Mouse (Mus musculus) forebrain, embryonic 14.5 days (tissue): ENCODE measurements around the gene Med1. TPM values are rescaled to one million over a fixed set of nuclear protein-coding genes. Genes with fewer than 3 reads are reported as not detected.

ENCODE experiments used
- ATAC-seq: fragments of 200-750 bp; cut with Nextera tagmentation; 2 replicates; pipeline ENCODE4 v1.8.0; 2017; ENCODE audit warnings: mild to moderate bottlenecking, moderate library complexity
- DNase-seq: peaks from one replicate; pipeline ENCODE4 v3.0.0-alpha.2; 2015; ENCODE audit warnings: low spot score
- H3K27ac ChIP-seq: fragments of 300-500 bp; sonication (generic); 2 replicates; pipeline ENCODE4 v1.5.1; 2014; ENCODE audit warnings: low read depth, mild to moderate bottlenecking, control low read depth, low read length, moderate library complexity
- H3K27me3 ChIP-seq: fragments of 300-500 bp; sonication (generic); replicated peaks from 2 replicates; pipeline ENCODE4 v1.6.1; 2014; ENCODE audit warnings: low read length, control low read depth, mixed read lengths; ENCODE audit not compliant: control insufficient read depth, insufficient read depth
- H3K36me3 ChIP-seq: fragments of 300-500 bp; sonication (generic); 2 replicates; pipeline ENCODE4 v1.6.1; 2014; ENCODE audit warnings: low read length, control low read depth; ENCODE audit not compliant: control insufficient read depth, insufficient read depth
- H3K4me1 ChIP-seq: fragments of 300-500 bp; sonication (generic); 2 replicates; pipeline ENCODE4 v1.6.1; 2014; ENCODE audit warnings: antibody characterized with exemption, low read length, control low read depth; ENCODE audit not compliant: control insufficient read depth, insufficient read depth
- H3K4me2 ChIP-seq: fragments of 300-500 bp; sonication (generic); 2 replicates; pipeline ENCODE4 v1.6.1; 2014; ENCODE audit warnings: mild to moderate bottlenecking, control low read depth, low read length
- H3K4me3 ChIP-seq: fragments of 300-500 bp; sonication (generic); 2 replicates; pipeline ENCODE4 v1.5.1; 2014; ENCODE audit warnings: low read depth, low read length, control low read depth
- H3K9ac ChIP-seq: fragments of 300-500 bp; sonication (generic); 2 replicates; pipeline ENCODE4 v1.6.1; 2014; ENCODE audit warnings: mild to moderate bottlenecking, low read length, control low read depth, moderate library complexity
- H3K9me3 ChIP-seq: fragments of 300-500 bp; sonication (generic); replicated peaks from 2 replicates; pipeline ENCODE4 v1.6.1; 2016; ENCODE audit warnings: low read length, control low read depth, mixed read lengths; ENCODE audit not compliant: control insufficient read depth
- WGBS: fragments of 180-500 bp; shearing (Covaris S2); extraction: QIAGEN DNeasy Blood & Tissue Kit; methylation state at CpG from one replicate; pipeline ENCODE4 v1.1.7; 2014; 5-methylcytosine and 5-hydroxymethylcytosine counted together
- microRNA-seq: library from miRNA; unstranded; fragments of <30 nt; microRNA quantifications from one replicate; pipeline ENCODE4, GENCODE M21; 2016
- polyA plus RNA-seq: library from polyadenylated mRNA; unstranded; fragments of >200 nt; fragmentation: Nextera tagmentation; extraction: Ambion mirVana; gene quantifications from 2 replicates; pipeline ENCODE4 v1.2.1, GENCODE M21; 2014

Med1 gene
- polyA plus RNA-seq, 1 experiment from 2014 or later = 54.5 TPM

DNA sequence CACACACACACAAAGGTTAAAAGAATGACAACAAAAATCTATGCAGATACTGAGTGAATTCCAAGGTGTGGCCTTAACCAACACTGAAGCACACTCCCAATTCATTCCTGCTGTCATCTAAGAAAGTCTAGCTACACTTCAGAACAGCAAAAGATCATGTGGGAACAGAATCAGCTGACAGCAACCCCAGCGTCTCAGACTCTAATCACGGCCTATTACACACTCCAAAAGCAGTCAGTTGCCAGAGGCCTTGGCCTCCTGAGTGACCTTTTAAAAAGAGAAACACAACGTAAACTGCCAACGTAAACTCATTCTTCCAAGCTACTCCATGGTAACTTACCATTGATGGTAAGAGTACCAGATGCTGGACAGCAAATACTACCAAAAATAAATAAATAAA is 58.1 kb downstream of the Med1 start:
- no peak for ATAC-seq
- WGBS = 82% methylated on average over 4 of the region's 4 CpGs

DNA sequence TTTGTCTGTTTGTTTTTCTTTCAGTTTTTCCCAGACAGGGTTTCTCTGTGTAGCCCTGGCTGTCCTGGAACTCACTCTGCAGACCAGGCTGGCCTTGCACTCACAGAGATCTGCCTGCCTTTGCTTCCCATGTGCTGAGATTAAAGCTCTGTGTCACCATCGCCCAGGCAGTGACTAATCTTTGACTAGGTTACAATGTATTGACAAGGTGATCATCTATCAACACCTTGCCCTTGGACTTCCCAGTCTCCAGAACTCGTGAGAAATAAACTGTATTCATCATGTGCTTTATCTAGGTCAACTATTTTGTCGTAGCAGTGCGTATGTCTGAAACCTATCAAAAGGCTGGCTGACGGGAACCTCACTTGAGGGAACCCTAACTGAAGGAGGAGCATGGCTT is 69.7 kb downstream of the Med1 start:
- ATAC-seq (no peak), DNase-seq (no peak)
- H3K36me3 ChIP-seq = peaks cover 32% of the 10 kb centered on the region
- H3K9ac ChIP-seq = no peak overlapping the region
- no peak overlapping the region for H3K4me3 ChIP-seq
- H3K27ac ChIP-seq = no peak overlapping the region
- H3K27me3 ChIP-seq = no peaks in the 10 kb centered on the region
- no peak overlapping the region for H3K4me2 ChIP-seq
- H3K4me1 ChIP-seq = no peaks in the 10 kb centered on the region
- H3K9me3 ChIP-seq = no peaks in the 10 kb centered on the region
- WGBS = 92% methylated on average over 5 of the region's 5 CpGs

More for the DNA sequence above, 58.1 kb downstream of the Med1 start:
- H3K9ac ChIP-seq = no peak overlapping the region
- no peak for DNase-seq
- H3K9me3 ChIP-seq = no peaks in the 10 kb centered on the region
- no peak overlapping the region for H3K27ac ChIP-seq
- H3K27me3 ChIP-seq = no peaks in the 10 kb centered on the region
- H3K36me3 ChIP-seq = peaks cover 4% of the 10 kb centered on the region; the same call in 1 of the 2 replicates
- H3K4me3 ChIP-seq = no peak overlapping the region
- H3K4me1 ChIP-seq = no peaks in the 10 kb centered on the region
- H3K4me2 ChIP-seq = no peak overlapping the region

DNA sequence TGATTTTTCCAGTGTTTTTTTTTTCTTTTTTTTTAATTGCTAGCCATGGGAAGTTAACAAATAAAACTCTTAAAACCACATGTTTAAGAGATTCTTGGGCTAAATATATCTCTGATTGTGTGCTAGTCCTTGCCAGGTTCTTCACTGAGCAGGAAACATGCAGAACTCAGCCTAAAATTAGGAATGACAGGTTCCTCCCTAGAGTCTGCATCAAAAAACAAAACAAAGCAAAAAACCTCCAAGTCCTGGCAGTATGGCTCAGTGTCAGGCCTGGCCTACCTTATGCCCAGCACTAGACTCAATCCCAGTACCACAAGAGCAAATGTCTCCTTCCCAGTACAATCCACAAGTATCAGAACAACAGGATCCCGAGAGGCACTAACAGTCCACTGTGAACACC is 78.7 kb downstream of the Med1 start:
- H3K4me2 ChIP-seq = no peak overlapping the region
- DNase-seq = no peak
- ATAC-seq = no peak
- no peak overlapping the region for H3K9ac ChIP-seq
- no peak overlapping the region for H3K4me3 ChIP-seq
- H3K9me3 ChIP-seq = no peaks in the 10 kb centered on the region
- H3K27ac ChIP-seq = no peak overlapping the region
- peaks cover 49% of the 10 kb centered on the region for H3K36me3 ChIP-seq
- no peaks in the 10 kb centered on the region for H3K27me3 ChIP-seq
- no peaks in the 10 kb centered on the region for H3K4me1 ChIP-seq
- WGBS = 91% methylated on average over 1 of the region's 1 CpGs

DNA sequence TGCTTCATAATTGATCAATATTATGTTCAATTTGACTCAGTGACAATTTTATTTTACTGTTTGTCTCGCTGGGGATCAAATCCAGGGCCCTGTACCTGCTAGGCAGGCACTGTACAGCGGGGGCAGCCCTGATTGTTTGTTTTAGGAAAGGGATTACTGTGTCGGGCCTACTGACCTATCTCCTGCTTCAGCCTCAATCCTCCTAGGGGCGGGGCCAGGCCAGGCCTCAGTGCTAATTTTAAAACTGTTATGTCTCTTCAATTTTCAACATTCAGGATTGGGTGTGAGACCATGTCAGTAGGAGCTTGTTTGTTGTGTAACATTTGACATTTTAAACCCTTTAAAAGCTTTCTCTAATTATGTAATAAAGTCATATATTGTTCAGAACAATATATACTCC is 79.6 kb downstream of the Med1 start:
- 69% methylated on average over 4 of the region's 4 CpGs for WGBS
- Histone ChIP-seq H3K27ac (no peak overlapping the region), H3K36me3 (peaks cover 56% of the 10 kb centered on the region)

DNA sequence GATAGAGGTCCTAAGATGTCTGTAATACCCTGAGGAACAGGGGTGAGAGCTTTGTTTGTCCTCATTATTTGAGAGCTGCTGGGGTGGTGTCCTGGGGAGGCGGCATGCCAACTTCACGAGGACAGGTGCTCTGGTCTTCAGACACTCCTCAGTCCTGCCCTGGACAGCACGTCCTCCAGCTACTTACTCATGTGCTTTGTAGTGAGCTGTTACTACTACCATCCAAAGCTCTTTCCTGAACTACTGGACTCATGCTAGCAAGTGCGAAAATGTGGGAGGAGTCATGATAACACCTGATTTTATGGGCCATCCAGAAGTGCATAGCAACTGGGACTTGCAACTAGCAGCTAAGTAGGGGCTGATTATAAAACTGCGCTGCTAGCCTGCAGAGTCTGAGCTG is 83.4 kb downstream of the Med1 start:
- H3K36me3 ChIP-seq = peaks cover 73% of the 10 kb centered on the region
- H3K9ac ChIP-seq = no peak overlapping the region
- H3K27me3 ChIP-seq = no peaks in the 10 kb centered on the region
- H3K9me3 ChIP-seq = no peaks in the 10 kb centered on the region
- H3K4me1 ChIP-seq = no peaks in the 10 kb centered on the region
- no peak for ATAC-seq
- no peak for DNase-seq
- no peak overlapping the region for H3K27ac ChIP-seq
- H3K4me2 ChIP-seq = no peak overlapping the region
- no peak overlapping the region for H3K4me3 ChIP-seq
- 89% methylated on average over 5 of the region's 5 CpGs for WGBS

More for the DNA sequence above, 79.6 kb downstream of the Med1 start:
- Histone ChIP-seq H3K4me1 (no peaks in the 10 kb centered on the region), H3K9me3 (no peaks in the 10 kb centered on the region), H3K4me3 (no peak overlapping the region), H3K27me3 (no peaks in the 10 kb centered on the region), H3K9ac (no peak overlapping the region), H3K4me2 (no peak overlapping the region)
- ATAC-seq (no peak), DNase-seq (no peak)

Small RNA genes within 50 kb of the gene (microRNA-seq; reads per million reads assigned to microRNA genes)
- not detected for gene Gm27399

Other genes with a start within 250 kb of the Med1 start
- 0.48 and 0.84 TPM in 2 replicates for gene Plxdc1, start 206.8 kb downstream of the Med1 start, polyA plus RNA-seq
- gene Arl5c, start 197.1 kb downstream of the Med1 start, polyA plus RNA-seq = 2.8 and 4.8 TPM in 2 replicates
- gene Cacnb1, start 170.3 kb downstream of the Med1 start, polyA plus RNA-seq = 22.1 and 29.2 TPM in 2 replicates
- 787 and 932 TPM in 2 replicates for gene Rpl19, start 166.6 kb downstream of the Med1 start, polyA plus RNA-seq
- 1.1 and 2.4 TPM in 2 replicates for gene Stac2, start 139.8 kb downstream of the Med1 start, polyA plus RNA-seq
- 23.0 and 27.4 TPM in 2 replicates for gene Fbxl20, start 42.9 kb downstream of the Med1 start, polyA plus RNA-seq
- 10.0 and 10.2 TPM in 2 replicates for gene Cdk12, start 9.8 kb upstream of the Med1 start, polyA plus RNA-seq
- 64.1 and 90.9 TPM in 2 replicates for gene Neurod2, start 136.4 kb upstream of the Med1 start, polyA plus RNA-seq
- 33.1 and 42.2 TPM in 2 replicates for gene Ppp1r1b, start 155.1 kb upstream of the Med1 start, polyA plus RNA-seq
- gene Stard3, start 165.1 kb upstream of the Med1 start, polyA plus RNA-seq = 43.8 and 46.6 TPM in 2 replicates
- 0.23 TPM in 1 of 2 replicates, not detected in the other for gene Tcap, start 190.5 kb upstream of the Med1 start, polyA plus RNA-seq
- gene Pnmt, start 193.2 kb upstream of the Med1 start, polyA plus RNA-seq = 0.32 and 0.36 TPM in 2 replicates
- 6.1 and 6.9 TPM in 2 replicates for gene Pgap3, start 207.2 kb upstream of the Med1 start, polyA plus RNA-seq
- gene Erbb2, start 219.2 kb upstream of the Med1 start, polyA plus RNA-seq = 5.6 and 5.9 TPM in 2 replicates
- 279 and 290 TPM in 2 replicates for gene Mien1, start 245.7 kb upstream of the Med1 start, polyA plus RNA-seq